Mouse (Mus musculus) megakaryocyte, embryonic 14.5 days (primary cell): Measurements from ENCODE around the gene Hyal4. TPM values are rescaled to one million over a fixed set of nuclear protein-coding genes. Genes with fewer than 3 reads are reported as not detected.

Source experiments
- H3K27me3 ChIP-seq: replicated peaks from 2 replicates; pipeline ENCODE3; 2012; ENCODE audit warnings: inconsistent platforms
- H3K36me3 ChIP-seq: replicated peaks from 2 replicates; pipeline ENCODE3; 2012; ENCODE audit warnings: low read length, inconsistent platforms, mixed read lengths
- H3K4me1 ChIP-seq: 2 replicates; pipeline ENCODE4 v1.6.1; 2012; ENCODE audit warnings: inconsistent platforms
- H3K4me3 ChIP-seq: replicated peaks from 2 replicates; pipeline ENCODE3; 2012; ENCODE audit warnings: moderate library complexity, mild to moderate bottlenecking, inconsistent platforms
- H3K9me3 ChIP-seq: 2 replicates; pipeline ENCODE4 v1.6.1; 2012; ENCODE audit warnings: inconsistent platforms
- FLI1 ChIP-seq: IDR thresholded peaks from 2 replicates; pipeline ENCODE4 v1.6.1; 2012; ENCODE audit warnings: low read length, inconsistent platforms, mixed read lengths
- GATA1 ChIP-seq: IDR thresholded peaks from 3 replicates; pipeline ENCODE4 v1.6.1; 2012; ENCODE audit warnings: mixed read lengths, low read length, inconsistent platforms, borderline replicate concordance
- polyA plus RNA-seq: library from polyadenylated mRNA; stranded (reverse); fragments of >175 nt; gene quantifications from 2 replicates; pipeline ENCODE4 v1.2.3, GENCODE M21; 2012; ENCODE audit warnings: low replicate concordance; ENCODE audit not compliant: insufficient read depth

Hyal4 gene
- polyA plus RNA-seq, 1 experiment: not detected

DNA sequence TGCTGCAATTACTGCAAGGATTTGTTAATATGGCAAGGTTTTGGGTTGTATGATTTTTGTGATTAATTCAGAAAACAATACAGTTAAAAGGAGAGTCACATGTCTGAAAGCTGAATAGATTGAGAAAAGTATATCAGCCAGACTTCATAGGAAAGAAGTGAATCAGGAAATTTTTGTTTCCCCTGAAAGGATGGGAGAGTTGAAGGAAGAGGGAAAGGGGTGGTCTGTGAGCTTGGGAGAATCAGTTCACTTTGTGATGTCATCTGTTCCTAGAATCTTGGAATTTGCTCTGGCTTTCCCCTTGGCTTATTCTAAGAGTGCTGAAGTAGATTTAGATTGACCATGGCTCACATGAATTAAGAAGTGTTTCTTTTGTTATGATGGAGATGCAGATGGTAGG lies 42.8 kb downstream of the Hyal4 start, which contains the start of gene Spam1:
Gene Spam1 (plus strand): TSS at position 301 of the 400 bp plus-strand sequence.
- Histone ChIP-seq H3K9me3 (no peaks in the 10 kb centered on the region), H3K4me3 (no peak within 1 kb of the TSS), H3K27me3 (no peaks in the 10 kb centered on the region), H3K36me3 (no peaks in the 10 kb centered on the region), H3K4me1 (no peaks in the 10 kb centered on the region)
- TF ChIP-seq FLI1 (no peak), GATA1 (no peak)

Other genes starting within 250 kb of the Hyal4 start
- not detected in 2 replicates for gene Iqub, start 233.3 kb upstream of the Hyal4 start, polyA plus RNA-seq
- gene Ndufa5, start 220.3 kb upstream of the Hyal4 start, polyA plus RNA-seq: 4.3 TPM in 1 of 2 replicates, not detected in the other
- not detected in 2 replicates for gene Asb15, start 220.2 kb upstream of the Hyal4 start, polyA plus RNA-seq
- not detected in 2 replicates for gene Lmod2, start 150.6 kb upstream of the Hyal4 start, polyA plus RNA-seq
- gene Wasl, start 83.3 kb upstream of the Hyal4 start, polyA plus RNA-seq: 9.5 and 10.5 TPM in 2 replicates
- gene Hyal6, start 15.1 kb upstream of the Hyal4 start, polyA plus RNA-seq: 0.63 TPM in 1 of 2 replicates, not detected in the other
- gene Spam1, start 42.9 kb downstream of the Hyal4 start, polyA plus RNA-seq: not detected in 2 replicates
- not detected in 2 replicates for gene Hyal5, start 109.7 kb downstream of the Hyal4 start, polyA plus RNA-seq
- not detected in 2 replicates for gene Tmem229a, start 208.0 kb downstream of the Hyal4 start, polyA plus RNA-seq